Mouse (Mus musculus) right cerebral cortex, adult 18-20 months (tissue): ENCODE results near the gene Magi2.

Experiments used
- DNase-seq: peaks from one replicate; pipeline ENCODE4 v3.0.0; 2022; ENCODE audit warnings: mixed read lengths

Gene Magi2

DNA sequence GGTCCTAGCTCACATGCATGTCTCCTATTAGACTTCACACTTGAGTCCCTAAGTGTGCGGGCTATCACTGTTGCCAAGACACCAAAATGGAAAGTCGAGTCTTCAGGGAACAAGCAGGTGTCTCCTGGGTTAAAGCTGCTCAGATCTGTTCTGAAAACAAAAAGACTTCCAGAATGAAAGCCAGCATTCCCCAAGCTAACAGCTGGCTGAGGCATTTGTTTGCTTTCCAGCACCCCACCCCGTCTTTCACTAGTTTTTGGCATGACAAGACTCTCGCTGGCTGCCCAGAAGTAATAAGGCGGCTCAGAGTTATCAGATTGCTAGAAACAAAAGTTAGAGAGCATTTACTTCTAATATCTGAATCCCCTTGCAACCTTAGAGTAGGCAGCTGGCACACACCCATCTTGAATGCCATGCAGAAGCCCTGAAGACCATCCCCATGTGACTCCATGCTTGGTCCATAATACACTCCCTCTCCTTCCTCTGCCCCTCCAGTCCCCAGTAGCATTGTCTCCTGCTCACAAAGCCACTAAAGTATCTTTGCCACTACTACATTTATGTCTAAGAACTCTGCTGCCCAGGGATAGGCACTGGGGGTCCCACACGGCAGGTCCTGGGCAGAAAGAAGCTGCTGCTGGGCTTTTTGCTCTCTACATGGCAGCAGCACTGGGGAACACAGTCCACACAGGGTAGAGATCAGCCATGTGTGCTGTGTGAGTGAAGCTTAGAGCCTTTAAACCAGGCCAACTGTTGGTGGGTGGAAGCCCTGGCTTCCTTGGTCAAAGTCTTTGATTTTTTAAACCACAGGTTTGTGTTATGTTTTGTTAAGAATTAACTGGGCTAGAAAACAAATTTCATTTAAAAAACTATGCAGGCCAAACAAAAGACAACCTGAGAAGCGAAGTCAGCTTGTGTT is 1394.0 kb downstream of the Magi2 start:
- DNase-seq: no peak

DNA sequence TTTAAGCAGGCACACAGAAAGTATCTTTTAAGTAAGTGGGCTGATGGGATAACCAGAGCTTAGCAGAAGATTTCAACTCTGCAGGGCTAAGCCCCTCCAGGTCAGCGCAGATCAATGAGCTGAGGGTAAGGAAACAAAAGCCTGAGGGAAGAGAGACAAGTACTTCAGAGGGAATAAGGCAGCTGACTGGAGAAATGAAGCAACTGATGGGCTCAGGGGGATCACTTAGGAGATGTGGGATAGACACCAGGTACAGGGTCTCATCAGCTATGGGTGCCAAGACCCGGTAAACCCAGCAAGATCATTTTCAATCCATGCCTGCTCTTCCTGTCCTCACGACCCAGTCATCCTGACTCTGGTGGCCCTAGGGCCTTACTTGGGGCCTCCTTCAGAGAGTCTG is 1395.6 kb downstream of the Magi2 start:
- DNase-seq: no peak

- no peak for DNase-seq
These were observed 1396.2 kb downstream of the Magi2 start for GRCm38 (mm10) chr5:20622837-20623573.

DNA sequence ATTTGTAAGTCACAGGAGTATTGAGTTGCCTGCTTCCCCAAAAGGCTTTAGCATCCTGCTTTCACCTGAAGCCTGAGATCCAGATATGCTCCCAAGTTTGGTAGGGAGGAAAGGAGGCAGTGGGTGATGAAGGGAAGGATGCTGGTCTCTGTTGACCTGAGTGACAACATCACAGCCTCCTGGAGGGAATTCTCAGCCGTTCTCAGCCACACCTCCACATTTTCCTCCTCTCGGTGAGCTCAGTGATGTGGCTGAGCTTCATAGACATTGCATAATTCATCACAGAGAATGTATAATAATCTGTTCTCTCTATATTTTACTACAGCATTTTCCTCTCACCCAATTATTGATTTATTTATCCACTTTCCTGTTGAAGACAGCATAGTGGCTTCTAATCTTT is 1398.3 kb downstream of the Magi2 start:
- peak; percentile 53 for DNase-seq

GRCm38 (mm10) chr5:20628954-20629601 is 1402.2 kb downstream of the Magi2 start:
- DNase-seq: peak; percentile 82

- DNase-seq: no peak
These were observed 1407.4 kb downstream of the Magi2 start for GRCm38 (mm10) chr5:20634046-20634769.

DNA sequence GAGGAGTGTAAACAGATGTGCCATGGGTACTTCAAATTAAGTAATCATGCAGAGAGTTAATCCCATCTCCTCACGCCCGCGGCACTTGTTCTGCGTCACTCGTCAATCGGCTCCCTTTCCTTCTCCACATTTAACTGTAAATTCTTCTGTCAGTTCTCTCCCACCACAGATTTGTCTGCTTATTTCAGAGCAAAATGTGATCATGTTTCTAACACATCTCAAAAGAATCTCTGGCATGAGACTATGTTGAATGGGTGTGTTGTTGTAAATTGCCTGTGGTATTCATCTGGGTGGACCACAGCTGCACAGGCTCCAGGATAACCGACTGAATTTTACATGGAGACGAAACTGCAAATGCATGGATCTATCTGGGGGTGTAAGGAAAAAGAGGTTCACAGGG is 1408.0 kb downstream of the Magi2 start:
- DNase-seq: no peak

DNA sequence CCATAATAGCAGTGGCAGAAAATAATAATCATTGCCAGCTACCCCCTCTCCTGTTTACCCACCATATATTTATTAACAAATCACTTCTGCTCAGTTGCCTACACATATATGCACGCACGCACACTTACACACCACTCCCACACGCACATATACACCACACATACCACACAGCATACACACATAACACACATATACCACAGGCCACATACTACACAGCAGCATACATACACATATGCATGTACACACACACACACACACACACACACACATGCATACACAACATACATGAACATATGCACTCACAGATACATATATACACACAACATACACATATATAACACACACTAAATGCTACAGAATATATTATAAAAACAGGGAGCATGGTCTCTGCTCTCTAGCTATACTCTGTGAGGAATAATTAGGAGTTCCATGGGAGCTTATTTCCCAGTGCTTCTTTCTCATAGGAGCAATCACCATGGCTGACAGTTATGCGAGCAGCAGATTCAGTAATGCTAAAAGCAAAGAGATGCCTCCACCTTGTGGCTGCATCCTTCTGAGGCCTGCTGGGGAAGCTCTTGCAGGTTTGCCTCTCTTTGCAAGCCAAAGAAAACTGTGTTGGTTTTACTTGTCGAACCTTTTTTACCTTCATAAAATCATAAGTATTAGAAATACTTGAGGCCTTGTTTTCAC is 1410.6 kb downstream of the Magi2 start:
- peak; percentile 58 for DNase-seq

GRCm38 (mm10) chr5:20642196-20642595 is 1415.4 kb downstream of the Magi2 start:
- DNase-seq: no peak

DNA sequence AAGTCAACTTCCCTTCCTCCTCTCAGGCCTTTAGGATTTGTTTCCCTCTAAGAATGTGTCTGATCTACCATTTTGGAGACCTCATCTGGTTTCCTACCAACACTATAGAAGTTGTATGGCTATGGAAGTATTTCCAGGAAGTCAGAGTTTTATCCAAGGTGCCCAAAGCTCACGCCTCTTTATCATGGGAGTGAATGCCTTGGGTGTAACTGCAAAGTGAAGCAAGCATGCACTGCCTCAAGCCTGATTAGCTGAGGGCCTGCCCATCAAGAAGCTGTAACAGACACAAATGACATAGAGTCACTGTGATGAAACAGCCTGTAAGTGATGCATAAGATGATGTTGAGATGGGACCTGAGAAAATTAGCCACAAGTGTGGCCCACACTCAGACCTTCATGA is 1416.9 kb downstream of the Magi2 start:
- no peak for DNase-seq

DNA sequence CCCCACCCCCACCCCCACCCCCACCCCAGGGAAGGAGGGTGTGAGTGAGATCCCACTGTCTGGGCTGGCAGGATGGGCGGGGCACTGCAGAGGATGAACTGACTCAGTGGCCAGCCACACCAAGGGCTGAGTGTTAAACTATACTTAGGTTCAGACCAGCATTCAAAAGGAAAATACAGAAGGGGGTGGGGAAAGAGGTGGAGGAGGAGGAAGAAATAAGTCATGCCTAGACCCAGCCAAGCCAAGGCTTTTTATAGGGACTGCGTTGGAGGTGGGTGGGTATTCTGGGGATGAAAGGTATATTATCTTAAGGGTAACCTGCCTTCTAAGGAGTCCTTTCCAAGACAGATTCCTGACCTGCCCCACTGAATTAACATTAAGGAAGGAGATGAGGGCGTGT is 1420.1 kb downstream of the Magi2 start:
- DNase-seq: no peak

DNA sequence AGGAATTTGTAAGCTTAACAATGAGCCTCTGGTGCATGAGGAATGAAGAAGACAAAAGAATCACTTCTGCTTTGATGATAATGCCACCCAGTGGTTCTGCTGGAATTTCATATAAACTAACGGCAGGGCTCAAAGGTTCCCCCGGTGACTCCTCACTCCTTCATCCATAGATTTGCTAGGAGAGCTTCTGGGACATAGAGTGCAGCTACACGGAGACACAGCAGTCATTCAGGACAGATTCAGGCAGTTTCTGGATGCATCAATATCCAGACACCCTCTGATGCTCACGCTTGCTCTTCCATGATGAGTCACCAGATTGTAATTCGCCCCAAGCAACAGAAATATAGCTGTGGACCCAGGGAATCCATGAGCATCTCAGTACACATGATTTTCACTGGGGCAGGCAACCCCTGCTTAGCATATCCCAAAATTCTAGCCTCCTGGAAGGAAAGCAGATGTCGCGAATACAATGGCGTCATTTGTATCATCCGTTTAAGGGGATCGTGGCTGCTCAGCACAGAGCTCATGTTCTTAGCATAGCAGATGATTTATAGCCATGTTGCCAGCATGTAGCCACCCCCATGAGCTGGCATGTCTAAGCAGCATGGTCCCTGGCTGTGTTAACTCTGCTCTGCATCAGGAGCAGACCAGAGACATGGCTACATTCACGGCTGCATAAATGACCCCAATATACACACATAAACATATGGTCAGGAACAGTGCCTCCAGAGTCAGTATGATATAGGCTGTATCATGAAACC is 1426.8 kb downstream of the Magi2 start:
- peak; percentile 49 for DNase-seq

DNA sequence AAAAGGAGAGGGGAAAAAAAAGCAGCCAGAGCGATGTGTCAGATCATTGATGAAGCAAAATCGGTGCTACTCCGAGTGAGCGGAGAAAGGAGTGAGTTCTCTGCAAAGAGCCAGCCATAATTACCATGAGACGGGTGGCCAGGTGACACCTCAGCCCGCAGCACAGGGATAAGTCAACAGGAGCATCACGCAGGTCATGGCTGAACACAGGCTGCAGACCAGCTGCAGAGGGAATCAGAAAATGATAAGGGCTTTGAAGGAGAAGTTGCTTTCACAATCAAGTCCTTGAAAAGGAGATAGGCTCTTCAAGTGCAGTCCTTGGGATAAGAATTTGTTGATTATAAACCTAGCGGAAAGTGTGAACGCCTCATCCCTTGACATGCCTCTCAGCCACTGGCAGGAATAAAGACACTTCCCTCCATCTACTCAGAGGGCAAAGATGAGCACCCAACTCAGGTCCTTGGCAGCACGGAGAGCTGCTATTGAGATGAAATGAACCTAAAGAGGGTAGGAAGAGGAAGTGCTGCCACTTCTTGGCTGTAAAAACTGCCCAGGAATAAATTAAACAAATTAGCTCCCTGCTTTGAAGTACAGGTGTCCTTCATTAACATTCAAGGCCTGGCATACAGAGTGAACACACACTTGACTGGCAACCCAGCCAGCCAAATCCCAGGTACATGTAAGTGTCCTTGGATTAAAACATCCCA is 1428.1 kb downstream of the Magi2 start:
- DNase-seq: no peak

DNA sequence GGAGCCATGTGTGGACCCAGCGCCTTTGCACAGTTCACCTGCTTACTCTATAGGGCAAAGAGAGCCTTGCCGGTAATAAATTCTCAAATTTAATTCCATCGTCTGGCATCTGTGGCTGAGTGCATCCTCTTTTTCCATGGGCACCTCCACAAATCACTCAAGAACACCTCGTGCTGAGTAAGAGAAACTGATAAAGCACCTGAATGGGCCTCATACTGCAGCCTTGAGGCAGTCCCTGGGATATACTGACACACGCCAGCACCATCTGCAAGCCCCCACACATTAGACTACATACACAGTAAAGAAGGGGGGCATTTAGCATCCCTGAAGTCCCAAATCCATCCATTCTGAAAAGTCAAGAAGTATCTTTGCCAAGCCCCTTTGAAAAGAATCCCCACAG is 1430.2 kb downstream of the Magi2 start:
- DNase-seq: no peak

DNA sequence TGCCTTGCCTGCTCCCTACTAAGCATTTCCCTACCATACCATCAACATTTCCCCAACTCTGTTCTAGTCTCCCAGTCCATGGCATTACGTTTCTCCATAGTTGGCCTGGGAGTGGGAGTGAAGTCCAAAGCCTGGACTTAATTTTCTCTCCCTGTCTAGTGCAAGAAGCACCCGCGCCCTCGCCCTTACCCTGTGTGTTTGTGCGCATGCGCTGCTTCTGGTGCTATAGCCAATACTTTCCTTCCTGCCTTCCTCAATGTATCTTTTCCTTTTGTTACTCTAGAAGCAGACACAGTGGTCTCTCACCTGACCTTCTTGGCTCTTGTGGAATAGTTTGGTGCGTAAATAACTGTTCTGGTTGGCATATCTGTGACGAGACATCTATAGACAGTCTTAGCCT is 1440.8 kb downstream of the Magi2 start:
- no peak for DNase-seq

DNA sequence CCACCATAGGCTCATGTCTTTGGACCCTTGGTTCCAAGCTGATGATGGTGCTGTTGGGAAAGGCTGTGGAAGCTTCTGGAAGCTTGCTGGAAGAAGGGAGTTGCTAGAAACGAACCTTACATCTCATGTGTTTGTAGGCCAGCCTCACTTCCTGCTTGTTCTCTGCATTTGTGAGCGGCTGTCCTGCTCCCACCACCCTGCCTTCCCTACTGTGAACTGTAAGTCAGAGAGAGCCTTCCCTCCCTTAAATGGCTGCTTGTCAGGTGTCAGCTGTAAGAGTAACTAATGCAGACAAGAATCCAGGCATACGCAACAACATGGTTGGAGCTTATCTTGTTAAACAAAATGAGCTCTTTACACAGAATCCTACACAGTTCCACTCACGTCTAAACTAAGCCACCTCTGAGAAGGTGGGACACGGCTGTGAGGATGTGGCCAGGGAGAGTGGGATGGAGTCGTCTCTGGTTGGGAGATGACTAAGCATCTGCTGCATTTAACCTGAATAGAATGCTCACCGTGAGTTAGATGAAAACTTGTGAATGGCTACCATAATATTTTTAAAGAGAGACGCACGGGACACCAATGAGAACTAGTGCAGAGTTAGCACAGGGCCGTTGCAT is 1442.0 kb downstream of the Magi2 start:
- no peak for DNase-seq

GRCm38 (mm10) chr5:20669456-20669855 is 1442.6 kb downstream of the Magi2 start:
- no peak for DNase-seq

GRCm38 (mm10) chr5:20671826-20672225 is 1445.0 kb downstream of the Magi2 start:
- DNase-seq: peak; percentile 59

DNA sequence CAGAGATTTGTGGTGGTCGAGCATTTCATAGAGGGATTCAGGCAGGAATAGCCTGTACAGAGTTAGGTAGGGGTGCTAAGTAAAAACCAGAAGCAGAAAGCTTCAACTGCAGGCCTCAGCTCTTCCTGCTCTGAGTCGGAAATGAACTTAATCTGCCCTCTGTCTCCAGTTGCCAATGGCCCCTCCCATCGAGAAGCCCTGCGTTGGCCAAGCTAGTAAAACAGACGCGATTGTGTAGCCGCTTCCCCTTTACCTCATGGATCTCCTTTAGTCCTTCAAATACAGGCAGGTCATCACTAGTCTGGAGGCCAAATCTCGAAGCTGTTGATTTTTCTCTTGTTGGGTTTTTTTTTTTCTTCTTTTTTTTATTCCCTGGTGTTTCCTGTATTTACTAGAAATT is 1447.7 kb downstream of the Magi2 start:
- DNase-seq: no peak

- DNase-seq: no peak
These were observed 1448.4 kb downstream of the Magi2 start for GRCm38 (mm10) chr5:20675163-20675665.
